Mouse (Mus musculus) mouse trophoblast stem cell (cell line): Measurements from ENCODE around the gene Pus7l.
"Not testable (repeated sequence)": the region's sequence is repeated elsewhere in the genome, so short reads cannot be mapped to it uniquely, and the experiment has no call there.

Experiments used
- in situ Hi-C, 2 experiments: fragments of 300-500 bp; cut with MseI, MboI; formaldehyde crosslinking; loops; 2 replicates in 1 of 2; 3 replicates in 1 of 2; pipeline ENCODE4 v1.15.1; 2025

The Pus7l gene

DNA sequence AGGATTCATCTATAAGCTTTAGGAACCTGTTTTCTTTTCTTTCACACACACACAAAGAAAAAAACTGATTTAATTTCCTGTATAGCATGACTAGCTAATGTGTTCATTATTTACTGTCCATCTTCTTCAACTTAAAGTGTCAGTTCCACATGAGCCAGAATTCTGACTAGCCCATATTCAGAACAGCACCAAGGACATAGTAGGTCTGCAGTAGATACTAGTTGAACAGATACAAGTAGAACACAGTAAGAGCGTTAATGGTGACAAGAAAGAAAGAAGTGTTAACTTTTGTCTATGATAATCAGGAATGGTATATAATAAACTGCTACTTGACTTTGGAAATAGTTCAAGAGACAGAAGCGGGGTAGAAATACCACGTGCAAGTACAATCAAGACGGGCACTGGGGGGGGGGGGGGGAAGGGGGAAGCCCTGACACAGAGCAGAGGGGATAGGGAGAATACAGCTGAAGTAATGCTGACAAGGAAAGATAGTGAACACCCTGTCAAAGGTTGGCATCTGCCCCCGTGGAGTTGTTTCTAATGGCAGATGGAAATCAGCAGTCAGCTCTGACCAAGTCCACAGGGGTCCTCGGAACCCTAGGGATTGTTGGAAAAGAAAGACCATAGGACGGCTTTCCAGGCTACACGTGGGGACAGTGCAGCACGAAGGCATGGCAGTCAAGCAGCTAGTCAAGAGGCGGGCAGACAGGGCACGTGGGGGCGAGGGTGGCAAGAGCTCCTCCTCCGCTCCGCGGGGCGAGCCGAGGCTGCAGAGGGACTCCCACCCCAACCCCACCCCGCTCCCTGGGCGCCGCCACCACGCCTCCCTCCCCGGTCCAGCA is 559 bp downstream of the Pus7l start:
- in situ Hi-C loops, result no loop called here

DNA sequence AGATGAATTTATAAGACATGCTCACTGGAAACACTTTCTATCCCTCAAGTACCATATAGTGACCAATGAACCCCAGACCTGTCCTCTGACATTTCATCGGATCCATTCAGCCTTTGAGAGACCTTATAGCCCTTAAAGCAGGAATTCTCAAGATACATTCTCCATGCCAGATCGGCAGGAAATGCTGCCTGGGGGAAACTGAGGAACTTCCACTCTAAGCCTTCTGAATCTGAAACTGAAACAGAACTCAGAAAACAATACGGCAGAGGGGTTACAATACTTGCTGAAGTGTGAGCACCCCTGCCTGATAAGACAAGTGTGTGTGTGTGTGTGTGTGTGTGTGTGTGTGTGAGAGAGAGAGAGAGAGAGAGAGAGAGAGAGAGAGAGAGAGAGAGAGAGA is 4.1 kb downstream of the Pus7l start:
- in situ Hi-C loops, result no loop called here

DNA sequence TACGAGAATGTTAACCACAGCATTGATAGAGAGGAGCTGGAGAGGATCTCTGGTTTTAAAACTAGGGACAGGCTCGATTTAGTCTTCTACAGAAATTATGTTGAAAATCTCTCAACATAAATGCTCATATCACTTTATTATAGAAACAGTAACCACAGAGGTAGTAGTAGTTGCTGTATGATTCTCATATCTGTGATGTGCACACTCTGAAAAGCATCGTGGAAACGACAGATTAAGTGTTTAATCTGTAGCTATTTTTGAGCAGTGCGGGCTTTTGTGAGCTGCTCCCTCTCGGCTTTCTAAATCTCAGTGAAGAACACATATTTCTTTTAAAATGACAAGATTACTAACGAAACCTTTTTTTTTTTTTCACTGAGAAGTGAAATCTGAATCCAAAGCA is 7.8 kb downstream of the Pus7l start:
- in situ Hi-C loops, result no loop called here

DNA sequence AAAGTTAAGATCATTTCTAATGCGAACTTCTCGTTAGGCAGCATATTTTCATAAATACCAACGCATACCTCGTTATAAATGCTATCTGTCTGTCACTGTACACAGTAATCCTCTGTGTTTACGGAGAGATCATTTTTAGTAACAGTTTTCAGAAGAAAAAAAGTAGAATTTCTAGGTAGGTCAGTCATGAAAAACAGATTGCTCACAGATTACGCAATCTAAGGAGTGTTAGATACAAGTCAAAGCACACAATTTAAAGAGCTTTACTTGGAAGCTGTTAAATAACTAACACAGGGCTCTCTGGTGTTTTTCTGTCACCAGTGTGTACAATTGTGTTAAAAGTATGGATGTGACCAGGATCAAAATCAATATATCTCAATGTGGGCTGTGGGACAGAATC is 10.4 kb downstream of the Pus7l start:
- in situ Hi-C loops, result no loop called here

DNA sequence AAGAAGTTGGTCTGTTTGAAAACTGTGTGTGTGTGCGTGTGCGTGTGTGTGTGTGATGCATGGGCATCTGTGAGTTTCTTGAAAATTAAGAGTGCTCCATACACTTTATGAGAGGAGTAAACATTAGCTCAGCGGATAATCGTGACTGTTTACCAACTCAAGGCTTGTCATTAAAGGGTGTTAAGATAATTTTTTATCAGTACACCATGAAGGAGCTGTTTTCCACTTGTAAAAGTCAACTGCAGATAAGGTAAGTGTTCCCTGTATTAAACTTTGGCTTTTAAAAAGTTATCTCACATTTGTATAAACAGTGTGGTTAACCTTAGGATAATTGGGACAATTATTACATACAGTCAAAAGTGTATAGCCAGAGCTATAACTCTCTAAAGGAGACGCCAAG is 11.0 kb downstream of the Pus7l start:
- in situ Hi-C loops, result no loop called here

DNA sequence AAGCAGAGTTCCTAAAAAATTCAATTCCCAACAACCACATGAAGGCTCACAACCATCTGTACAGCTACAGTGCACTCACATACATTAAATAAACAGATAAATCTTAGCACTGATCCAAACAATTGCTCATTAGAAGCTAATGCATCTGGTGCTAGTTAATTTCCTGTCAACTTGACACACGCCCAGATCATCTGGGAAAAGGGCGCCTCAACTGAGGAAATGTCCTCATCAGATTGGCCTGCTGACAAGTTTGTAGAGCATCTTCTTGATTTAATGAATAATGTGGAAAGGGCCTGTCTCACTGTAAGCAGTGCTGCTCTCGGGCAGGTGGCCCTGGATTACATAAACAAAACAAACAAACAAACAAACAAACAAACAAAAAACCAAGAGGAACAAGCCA is 12.8 kb downstream of the Pus7l start:
- in situ Hi-C loops, result no loop called here

DNA sequence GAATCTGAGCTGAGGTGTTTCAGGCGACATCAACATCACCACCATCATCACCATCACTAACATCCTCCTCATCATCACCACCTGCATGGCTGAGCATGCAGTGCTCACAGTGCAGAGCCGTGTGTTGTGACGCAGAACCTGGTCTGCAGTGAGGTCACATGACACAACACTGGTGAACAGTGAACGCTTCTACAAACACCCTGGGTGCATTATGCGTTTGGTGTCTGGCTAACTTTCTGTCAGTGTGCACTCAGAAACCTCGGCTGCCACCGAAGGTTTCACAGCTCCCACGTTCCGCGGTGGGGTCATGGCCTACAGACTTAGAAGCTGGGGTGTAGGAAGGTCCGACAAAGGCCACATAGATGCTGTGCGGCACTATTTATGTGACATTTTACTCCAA is 18.4 kb downstream of the Pus7l start:
- in situ Hi-C loops, result no loop called here

DNA sequence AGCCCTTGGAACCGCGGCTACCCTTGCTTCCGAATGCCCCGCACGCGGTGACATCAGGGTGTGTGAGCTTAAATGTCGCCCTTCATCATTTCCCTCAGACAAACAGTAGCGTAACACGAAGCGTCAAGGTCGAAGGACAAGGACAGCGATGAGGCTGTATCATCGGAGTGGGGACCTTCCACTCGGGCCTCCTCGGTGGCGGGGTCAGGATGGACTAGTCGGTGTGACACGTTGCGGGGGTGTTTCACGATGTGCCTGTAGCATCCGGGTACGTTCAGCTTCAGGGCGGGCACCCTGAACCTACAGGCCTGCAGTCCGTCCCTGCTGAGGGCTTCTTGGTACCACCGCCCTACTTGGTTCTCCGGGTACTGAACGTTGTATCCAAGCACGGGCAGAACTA is 20.1 kb downstream of the Pus7l start:
- in situ Hi-C loops, result no loop called here

DNA sequence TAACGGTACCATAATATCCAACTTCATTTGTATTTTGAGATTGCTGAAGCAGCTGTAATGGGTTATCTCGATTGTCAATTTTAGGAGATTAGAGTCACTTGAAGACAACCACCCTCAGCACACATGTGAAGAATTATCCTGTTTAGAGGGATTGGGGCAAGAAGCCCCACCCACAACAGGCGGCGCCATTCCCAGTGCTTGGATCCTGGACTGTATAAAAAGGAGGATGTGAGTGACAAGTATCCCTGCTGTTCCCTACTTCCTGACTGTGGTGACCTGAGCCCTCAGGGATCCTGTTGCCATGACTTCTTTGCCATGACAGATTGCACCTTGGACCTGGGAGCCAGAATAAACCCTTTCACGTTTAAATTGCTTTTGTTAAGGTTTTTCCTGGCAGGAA is 22.4 kb downstream of the Pus7l start:
- in situ Hi-C loops, result no loop called here

DNA sequence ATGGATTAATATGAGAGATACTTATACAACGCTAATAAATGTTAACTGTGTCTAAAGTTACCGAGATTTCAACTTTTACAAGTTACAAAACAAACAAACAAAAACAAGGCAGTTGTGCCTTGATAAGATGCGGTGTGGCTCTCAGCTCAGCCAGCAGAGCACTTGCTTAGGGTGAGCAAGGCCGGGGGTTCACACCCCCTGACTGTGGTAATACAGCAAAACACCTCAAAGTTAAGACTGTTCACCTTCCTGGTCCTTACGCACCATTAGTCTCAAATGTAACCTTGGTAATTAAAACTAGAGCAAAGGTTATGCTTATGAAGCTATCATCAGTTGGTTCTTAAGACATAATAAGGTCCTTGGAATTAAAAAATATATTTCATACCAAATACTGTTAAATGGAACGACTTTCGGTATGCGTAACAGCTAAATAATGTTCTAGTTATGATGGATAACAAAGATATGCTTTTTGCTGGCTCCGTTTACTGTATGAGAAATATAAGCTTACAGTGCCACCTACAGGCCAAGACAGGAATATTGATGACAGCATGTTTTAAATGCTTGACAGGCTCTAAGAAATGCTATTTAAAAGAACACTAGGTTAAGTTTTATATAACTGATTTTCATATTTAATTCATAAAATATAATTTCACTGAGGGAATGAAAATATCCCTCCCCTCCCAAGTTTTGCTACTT is 23.0 kb downstream of the Pus7l start:
- in situ Hi-C loops, result no loop called here

DNA sequence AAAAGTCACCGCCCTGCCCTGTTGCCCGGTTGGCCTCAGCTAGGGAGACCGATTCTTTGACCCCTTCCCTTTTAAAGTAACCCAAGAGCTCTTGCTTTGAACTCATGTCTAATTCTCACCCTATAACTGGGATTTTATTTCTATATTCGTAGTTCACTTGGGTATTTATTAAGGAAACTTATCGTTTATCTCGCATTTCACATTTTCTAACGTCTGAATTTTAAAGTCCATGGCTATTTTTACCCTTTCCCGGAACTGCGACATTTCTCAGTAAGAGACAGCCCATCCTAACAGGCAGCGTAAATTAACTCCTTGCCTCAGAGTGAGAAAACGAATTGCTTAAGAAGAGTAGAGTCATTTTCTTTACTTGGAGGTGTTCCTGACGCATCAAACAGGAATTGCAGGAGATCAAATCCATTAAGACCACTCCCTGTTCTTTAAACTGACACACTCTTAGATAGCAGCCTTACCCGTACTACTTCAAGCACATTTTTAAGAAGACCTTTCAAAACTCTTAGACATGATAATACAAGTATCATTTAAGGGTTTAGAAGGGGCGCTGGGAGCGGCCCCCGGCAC is 25.3 kb downstream of the Pus7l start:
- in situ Hi-C loops, result loop anchor here (5.0 to 10.0 kb wide), 4 partner anchors 173 to 253 kb away; no protein-coding TSS in a partner anchor

DNA sequence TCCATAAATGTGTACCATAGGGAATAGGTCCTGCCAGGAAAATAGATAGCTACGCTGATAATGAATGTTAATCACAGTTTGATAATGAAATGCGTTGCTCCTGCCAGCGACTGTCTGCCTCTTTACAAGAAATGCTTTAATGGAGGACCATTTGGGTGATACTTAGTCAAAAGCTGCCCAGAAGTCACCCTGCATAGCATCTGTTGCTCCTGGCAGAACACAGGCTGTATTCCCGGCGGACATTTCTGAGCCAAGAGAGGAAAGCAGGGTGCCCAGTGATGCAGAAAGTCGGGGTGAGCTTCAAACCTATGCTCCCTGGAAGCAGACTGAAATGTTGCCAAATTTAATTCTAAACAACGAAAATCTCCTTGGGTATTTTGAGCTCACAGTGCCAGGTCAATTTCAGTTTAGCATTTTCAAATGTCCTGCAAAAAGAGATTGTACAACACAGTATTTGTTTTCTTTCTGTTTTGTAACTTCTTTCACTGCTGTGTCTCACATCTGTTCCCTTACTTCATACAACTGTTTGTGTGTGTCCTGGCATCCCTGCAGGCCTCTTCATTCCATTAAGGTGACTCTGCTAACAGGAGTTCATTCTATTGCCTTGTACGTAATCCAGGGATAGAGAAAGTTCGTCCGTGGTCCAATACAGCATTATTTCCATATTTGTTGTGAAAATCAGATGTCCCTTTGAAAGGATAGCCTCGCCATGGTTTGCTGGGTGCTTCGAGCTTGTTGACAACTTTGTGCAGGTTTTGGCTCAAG is 39.7 kb downstream of the Pus7l start:
- in situ Hi-C loops, result no loop called here

DNA sequence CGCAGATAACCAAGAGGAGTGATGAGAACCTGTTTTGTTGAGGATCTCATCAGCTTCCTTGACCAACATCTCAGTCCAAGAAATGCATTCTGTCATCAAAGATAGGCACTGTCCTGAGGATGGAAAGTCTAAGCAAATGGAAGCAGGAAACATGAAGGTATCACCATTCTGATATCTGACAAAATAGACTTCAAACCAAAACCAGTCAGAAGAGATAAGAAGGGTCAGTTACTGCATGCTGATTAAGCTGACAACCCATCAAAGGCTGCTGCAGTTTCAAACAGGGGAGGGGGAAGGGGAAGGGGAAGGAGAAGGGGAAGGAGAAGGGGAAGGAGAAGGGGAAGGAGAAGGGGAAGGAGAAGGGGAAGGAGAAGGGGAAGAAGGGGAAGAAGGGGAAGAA is 44.1 kb downstream of the Pus7l start:
- in situ Hi-C loops, result no loop called here

DNA sequence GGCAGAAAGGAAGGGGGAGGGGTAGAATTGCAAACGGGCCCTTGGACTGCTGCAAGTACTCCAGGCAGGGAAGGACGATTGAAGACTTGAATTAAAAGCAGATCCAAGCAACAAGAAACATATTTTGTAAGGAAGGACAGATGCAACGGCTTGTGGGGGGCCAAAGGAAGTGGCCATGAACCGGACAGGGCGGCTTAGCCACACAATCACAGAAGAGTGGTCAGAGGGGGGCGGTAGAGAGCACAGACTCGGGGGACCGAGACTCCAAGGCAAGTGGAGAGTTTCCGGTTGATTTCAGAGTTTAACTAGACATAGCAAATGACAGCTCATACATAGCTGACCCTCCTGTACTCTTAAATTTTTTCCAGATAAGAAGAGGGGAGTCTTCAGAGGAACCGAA is 47.4 kb downstream of the Pus7l start:
- in situ Hi-C loops, result no loop called here

DNA sequence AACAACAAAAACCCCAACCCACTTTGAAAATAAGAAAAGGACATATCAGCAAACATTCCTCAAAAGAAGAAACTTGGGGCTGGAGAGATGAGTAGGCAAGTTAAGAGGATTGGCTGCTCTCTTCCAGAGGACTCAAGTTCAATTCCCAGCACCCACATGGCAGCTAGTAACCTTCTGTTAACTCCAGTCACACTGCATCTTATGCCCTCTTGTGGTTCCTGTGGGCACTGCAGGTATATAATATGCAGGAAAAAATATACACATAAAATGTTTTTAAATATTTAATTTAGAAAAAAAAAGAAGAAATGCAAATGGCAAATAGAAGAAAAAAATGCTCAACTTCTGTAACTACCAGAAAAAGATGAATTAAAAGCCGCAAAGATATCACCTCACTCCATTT is 48.9 kb downstream of the Pus7l start:
- in situ Hi-C loops, result no loop called here

DNA sequence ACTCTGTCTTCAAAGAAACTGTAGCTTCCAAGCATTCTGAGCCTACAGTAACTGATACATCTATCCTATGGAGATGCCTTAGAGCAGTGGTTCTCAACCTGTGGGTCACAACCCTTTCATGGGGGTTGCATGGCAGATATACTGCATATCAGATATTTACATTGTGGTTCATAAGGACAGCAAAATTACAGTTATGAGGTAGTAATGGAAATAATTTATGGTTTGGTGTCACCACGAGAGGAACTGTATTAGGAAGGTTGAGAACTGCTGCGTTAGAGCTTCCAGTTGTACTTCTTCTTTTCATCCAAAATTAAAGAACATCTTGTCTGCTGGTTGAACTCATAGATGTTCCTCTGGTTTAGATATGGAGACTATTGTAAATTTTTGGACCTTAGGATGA is 53.9 kb downstream of the Pus7l start:
- in situ Hi-C loops, result no loop called here

DNA sequence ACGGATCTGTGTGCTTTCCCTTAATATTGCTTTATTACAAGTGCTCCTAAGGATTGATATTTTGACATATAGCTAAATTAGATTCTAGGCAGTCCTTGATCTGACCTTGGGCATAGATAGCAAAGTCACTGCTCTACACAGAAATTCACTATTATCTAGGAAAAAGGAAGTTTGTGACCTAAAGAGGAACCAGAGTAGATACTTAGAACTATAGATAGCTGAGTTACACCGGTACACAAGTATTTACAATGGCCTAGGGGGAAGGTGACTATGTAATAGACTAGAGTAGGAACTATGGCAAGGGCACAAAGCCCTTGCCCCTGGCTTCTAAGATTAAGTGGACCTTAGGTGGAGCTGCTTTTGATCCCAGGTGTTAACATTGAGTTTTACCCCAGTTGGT is 55.3 kb downstream of the Pus7l start:
- in situ Hi-C loops, result not testable (repeated sequence)

DNA sequence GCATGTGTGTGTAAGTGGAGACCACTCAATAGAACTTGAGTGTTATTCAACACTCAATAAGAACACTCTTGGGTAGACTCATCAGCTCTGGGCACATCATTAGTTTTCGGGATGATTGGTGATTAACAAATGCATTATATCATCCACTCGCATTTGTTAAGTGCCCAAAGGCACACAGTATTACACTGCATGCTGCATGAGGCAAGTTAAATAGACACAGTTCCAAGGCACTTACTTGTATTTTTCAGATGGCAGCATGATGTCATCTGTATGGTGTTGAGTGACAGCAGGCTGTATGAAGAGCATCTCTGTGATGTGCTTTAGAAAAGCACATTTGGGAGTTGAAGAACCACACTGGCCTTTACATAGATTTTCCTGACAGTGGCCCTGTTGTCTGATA is 60.8 kb downstream of the Pus7l start:
- in situ Hi-C loops, result no loop called here

DNA sequence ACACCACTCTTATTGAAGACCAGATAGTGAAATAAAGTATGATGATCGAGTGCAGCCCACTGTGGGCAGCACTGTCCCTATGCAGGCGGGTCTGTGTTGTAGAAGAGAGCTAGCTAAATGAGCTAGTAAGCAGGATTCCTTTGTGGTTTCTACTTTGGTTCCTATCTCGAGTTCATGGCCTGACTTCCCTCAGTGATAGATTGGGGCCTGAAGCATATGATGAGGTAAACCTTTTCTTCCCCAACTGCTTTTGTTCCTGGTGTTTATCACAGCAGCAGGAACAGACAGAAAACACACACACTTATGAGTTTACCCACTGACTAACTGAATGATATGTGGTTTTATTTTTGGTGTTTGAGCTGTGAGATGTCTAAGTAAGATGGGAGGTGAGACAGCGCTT is 62.6 kb downstream of the Pus7l start:
- in situ Hi-C loops, result no loop called here

DNA sequence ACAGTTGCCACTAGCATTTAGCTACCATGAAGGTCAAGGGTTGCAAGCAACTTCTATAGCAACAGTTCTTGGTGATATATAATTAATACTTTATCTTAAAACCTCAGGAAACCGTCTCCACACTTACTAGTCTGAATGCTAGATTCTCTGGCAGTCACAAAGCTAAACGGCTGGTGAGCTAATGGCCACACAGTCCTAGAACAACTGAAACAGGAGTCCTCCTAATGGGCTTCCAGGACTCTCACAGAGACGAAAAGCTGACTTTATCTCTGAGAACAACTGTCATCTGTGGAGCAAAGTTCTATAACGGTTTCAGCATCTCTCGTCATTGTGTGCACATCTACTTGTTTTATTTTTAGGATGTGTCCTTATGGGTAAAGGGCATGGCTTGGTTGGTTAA is 63.1 kb downstream of the Pus7l start:
- in situ Hi-C loops, result no loop called here

DNA sequence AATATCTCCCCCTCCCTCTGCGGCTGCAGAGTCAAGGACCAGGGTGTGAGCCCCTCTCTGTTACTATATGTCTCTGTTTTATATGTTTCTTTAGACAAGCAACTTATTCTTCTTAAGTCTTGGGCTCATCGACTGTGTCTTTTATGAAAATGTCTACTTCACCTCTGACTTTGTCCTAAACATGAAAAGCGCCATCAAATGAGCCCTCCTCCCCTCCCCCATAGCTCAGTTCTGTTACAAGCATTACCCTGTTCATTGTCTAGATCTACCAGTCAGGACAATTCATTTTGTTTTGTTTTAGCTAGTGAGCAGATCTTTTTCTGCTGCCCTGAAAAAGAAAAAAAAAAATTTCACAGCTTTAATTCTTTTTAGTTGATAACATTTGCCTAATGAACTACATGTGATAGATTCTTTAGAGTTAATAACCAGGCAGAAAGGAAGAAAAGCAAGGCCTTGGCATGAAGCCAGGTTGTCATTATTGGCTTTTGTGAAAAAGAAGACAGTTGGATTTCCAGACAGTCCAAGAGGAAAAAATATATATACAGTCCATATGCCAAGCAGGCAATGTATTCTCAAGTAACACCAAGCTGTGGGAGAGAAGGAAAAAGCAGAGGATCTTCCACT is 63.7 kb downstream of the Pus7l start:
- in situ Hi-C loops, result no loop called here

DNA sequence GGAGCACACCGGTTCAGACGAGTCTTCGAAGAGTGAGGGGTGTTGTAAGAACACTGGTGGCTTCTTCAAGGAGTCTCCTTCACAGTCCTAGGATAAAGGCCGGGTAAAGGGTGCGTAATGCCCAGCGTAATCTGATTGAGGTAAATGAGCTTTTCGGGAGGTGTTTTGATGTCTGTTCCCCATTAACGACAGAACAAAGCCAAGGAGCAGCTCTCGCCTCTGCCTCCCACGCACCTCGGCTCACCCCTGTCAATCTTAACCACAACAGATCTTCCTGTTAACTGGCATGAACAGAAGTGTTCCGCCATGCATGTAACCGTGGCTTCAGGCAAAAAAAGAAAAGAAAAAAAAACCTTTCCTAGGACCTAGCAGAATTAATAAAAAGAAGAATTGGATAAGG is 64.6 kb downstream of the Pus7l start:
- in situ Hi-C loops, result no loop called here
